Mouse (Mus musculus): ENCODE data around the gene Gtf2a1. TPM values are rescaled to one million over a fixed set of nuclear protein-coding genes. Genes with fewer than 3 reads are reported as not detected.
A peak's percentile ranks its signal among the peaks of the same experiment; 100 is the strongest.

The Gtf2a1 gene
- 28.9 and 32.2 TPM in 2 replicates for polyA plus RNA-seq (2014; fragmentation: Nextera tagmentation; extraction: Ambion mirVana)

DNA sequence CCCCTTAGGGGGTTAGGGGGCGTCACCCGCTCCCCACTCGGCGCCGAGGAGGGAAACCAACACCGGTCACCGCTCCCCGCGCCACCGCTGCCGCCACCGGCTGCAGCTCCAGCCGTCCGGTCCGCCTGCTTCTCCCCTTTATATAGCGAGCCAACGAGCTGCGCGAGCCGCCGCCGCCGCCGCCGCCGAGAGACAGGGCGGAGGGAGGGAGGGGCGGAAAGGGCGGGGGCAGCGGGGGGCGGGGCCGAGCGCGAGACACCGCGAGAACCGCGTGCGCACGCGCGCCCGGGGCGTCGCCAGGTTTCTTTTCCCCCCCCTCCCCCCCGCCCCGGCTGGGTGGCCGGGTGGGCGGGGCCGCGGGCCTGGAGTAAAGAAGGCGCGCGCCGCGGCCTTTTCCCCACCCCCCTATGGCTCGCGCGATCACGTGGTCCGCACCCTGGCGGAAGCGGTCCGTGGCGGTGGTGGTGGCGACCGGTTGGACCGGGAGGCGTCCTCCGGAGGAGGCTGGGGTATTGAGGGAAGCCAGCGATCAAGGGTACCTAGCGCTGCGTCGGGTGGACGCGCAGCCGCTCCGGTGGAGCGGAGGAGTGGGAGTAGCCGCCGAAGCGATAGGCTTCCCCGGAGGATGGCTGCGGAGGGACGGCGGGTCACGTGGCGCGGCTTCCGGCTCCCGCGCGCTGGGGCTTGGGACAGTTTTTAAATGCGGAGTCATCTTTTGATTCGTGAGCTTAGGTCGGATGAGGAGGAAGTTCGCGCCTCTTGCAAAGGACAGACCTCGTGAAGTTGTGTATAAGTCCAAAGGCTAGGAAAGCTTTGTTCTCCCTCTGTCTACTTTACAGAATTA is at the start of gene Gtf2a1:
TSS of gene Gtf2a1 (minus strand) at position 641 of the 844 bp plus-strand sequence.
- Histone ChIP-seq H3K4me2 (peak within 1 kb of the TSS; percentile 78), H3K27ac (ENCODE audit: low read depth, low read length) (peak within 1 kb of the TSS; percentile 100), H3K4me1 (replicated peaks; ENCODE audit: control insufficient read depth, insufficient read depth, low read length) (peaks cover 9% of the 10 kb centered on the region), H3K9me3 (ENCODE audit: control insufficient read depth, low read length) (no peaks in the 10 kb centered on the region), H3K36me3 (ENCODE audit: control insufficient read depth, insufficient read depth, low read length) (peaks cover 6% of the 10 kb centered on the region; the same call in 1 of the 2 replicates), H3K4me3 (ENCODE audit: low read depth, low read length) (peak within 1 kb of the TSS; percentile 93), H3K27me3 (replicated peaks; ENCODE audit: control insufficient read depth, insufficient read depth, low read length) (no peaks in the 10 kb centered on the region), H3K9ac (ENCODE audit: low read depth, low read length) (peak within 1 kb of the TSS; percentile 99)
- DNase-seq (ENCODE audit: low spot score) (peak; percentile 97), ATAC-seq (replicated peaks; ENCODE audit: low FRiP score) (peak; percentile 84)
- WGBS: under 1% methylated on average over 81 of the region's 99 CpGs

DNA sequence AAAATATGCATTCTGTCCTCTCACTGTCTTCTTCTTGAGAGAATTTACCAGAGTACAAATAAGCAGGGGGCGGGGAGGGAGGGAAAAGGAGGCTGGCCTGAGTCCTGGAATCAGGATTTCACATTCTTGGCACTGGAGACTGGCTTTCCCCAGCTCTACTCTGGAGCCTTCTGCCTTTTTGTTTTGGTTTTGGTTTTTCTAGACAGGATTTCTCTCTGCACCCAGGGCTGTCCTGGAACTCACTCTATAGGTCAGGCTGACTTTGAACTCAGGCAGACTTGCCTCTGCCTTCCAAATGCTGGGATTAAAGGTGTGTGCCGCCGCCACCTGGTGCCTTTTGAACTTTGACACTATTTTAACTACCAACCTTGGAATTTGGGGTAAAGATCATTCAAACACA is 48.1 kb upstream of the Gtf2a1 start:
- no peak overlapping the region for H3K4me3 ChIP-seq (ENCODE audit: low read depth, low read length)
- H3K27ac ChIP-seq (ENCODE audit: low read depth, low read length): no peak overlapping the region
- 78% methylated on average over 3 of the region's 3 CpGs for WGBS
- no peaks in the 10 kb centered on the region for H3K9me3 ChIP-seq (ENCODE audit: control insufficient read depth, low read length)
- no peaks in the 10 kb centered on the region for H3K36me3 ChIP-seq (ENCODE audit: control insufficient read depth, insufficient read depth, low read length)
- ATAC-seq (replicated peaks; ENCODE audit: low FRiP score) (no peak), DNase-seq (ENCODE audit: low spot score) (no peak)
- no peak overlapping the region for H3K4me2 ChIP-seq
- no peaks in the 10 kb centered on the region for H3K27me3 ChIP-seq (replicated peaks; ENCODE audit: control insufficient read depth, insufficient read depth, low read length)
- no peaks in the 10 kb centered on the region for H3K4me1 ChIP-seq (replicated peaks; ENCODE audit: control insufficient read depth, insufficient read depth, low read length)
- H3K9ac ChIP-seq (ENCODE audit: low read depth, low read length): no peak overlapping the region

DNA sequence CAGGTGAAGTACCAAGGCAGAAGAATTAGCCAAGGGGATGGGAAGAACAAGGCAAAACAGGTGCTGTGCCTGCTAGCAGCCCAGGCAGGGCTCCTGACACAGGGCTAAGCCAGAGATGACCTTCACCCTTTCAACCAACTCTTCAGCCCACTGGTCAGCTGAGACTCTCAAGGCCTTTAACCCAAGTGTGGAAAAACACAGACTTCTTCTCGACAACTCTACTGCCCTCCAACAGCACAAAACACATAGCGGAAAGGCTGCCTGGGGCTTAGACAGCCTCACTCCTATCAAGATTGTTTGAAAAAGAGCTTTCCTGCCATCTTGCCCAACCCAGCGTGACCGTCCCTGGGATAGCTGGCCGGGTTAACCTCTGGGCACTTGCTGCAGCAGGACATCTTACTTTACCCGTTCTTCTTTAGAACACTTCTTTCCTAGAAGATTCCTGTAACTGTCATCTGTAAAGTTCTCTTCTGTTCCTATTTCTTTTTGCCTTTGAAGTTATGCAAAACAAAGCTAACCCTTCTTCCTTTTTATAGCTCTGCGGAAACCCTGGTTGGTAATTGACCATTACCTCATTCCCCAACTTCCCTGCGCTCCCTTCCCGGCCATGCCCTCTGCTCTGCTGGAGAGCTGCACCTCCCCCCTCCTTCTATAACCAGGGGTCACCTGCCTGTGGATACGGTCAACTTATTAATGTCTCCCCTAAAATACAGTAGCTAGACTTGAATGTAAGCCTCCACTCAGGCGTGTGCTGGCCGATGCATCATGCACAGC is 47.0 kb upstream of the Gtf2a1 start:
- WGBS: 85% methylated on average over 12 of the region's 12 CpGs
- no peak overlapping the region for H3K27ac ChIP-seq (ENCODE audit: low read depth, low read length)
- no peaks in the 10 kb centered on the region for H3K27me3 ChIP-seq (replicated peaks; ENCODE audit: control insufficient read depth, insufficient read depth, low read length)
- no peak for ATAC-seq (replicated peaks; ENCODE audit: low FRiP score)
- H3K4me3 ChIP-seq (ENCODE audit: low read depth, low read length): no peak overlapping the region
- H3K9ac ChIP-seq (ENCODE audit: low read depth, low read length): no peak overlapping the region
- H3K9me3 ChIP-seq (ENCODE audit: control insufficient read depth, low read length): no peaks in the 10 kb centered on the region
- DNase-seq (ENCODE audit: low spot score): no peak
- no peaks in the 10 kb centered on the region for H3K4me1 ChIP-seq (replicated peaks; ENCODE audit: control insufficient read depth, insufficient read depth, low read length)
- no peak overlapping the region for H3K4me2 ChIP-seq
- H3K36me3 ChIP-seq (ENCODE audit: control insufficient read depth, insufficient read depth, low read length): no peaks in the 10 kb centered on the region

DNA sequence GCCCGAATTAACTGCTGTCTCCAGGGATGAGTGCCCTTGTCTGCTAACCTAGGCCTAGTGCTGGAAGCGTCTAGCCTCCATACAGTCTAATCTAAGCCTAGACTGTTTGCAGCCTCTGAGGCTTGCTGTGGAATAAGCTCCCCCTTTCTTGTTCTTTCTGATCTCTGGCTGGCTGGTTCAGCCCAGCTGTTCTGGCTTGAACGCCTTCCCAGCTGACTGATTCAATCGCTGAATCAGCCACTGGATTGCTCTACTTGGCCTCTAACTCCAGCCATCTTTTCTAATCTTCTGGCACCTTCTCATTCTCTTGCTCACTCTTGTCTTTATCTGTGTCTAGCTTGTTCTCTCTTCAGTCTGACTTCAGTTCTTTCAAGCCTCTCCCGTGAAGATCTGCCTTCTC is 36.2 kb upstream of the Gtf2a1 start:
- no peak for ATAC-seq (replicated peaks; ENCODE audit: low FRiP score)
- no peaks in the 10 kb centered on the region for H3K9me3 ChIP-seq (ENCODE audit: control insufficient read depth, low read length)
- no peak overlapping the region for H3K27ac ChIP-seq (ENCODE audit: low read depth, low read length)
- H3K36me3 ChIP-seq (ENCODE audit: control insufficient read depth, insufficient read depth, low read length): no peaks in the 10 kb centered on the region
- no peaks in the 10 kb centered on the region for H3K27me3 ChIP-seq (replicated peaks; ENCODE audit: control insufficient read depth, insufficient read depth, low read length)
- H3K9ac ChIP-seq (ENCODE audit: low read depth, low read length): no peak overlapping the region
- H3K4me2 ChIP-seq: no peak overlapping the region
- no peak for DNase-seq (ENCODE audit: low spot score)
- no peaks in the 10 kb centered on the region for H3K4me1 ChIP-seq (replicated peaks; ENCODE audit: control insufficient read depth, insufficient read depth, low read length)
- H3K4me3 ChIP-seq (ENCODE audit: low read depth, low read length): no peak overlapping the region
- 82% methylated on average over 5 of the region's 5 CpGs for WGBS

DNA sequence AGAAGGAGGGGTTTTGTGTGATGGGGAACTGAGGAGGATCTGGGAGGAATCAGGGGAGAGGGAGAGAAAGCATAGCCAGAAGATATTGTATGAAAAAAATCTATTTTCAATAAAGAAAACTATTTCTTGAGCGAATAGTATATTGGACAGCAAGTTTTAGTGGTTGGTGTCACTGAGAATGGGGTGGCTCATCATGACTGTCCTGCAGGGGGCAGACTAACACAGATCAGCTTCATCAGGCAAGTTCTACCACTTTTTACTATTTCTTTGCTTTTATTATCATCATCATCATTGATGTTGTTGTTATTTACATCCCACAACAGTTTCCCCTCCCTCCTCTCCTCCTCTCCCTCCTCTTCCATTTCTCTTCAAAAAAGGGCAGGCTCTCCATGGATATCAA is 34.7 kb upstream of the Gtf2a1 start:
- no peak overlapping the region for H3K4me3 ChIP-seq (ENCODE audit: low read depth, low read length)
- H3K27ac ChIP-seq (ENCODE audit: low read depth, low read length): no peak overlapping the region
- H3K27me3 ChIP-seq (replicated peaks; ENCODE audit: control insufficient read depth, insufficient read depth, low read length): no peaks in the 10 kb centered on the region
- H3K9ac ChIP-seq (ENCODE audit: low read depth, low read length): no peak overlapping the region
- DNase-seq (ENCODE audit: low spot score) (no peak), ATAC-seq (replicated peaks; ENCODE audit: low FRiP score) (no peak)
- 64% methylated on average over 1 of the region's 1 CpGs for WGBS
- no peak overlapping the region for H3K4me2 ChIP-seq
- no peaks in the 10 kb centered on the region for H3K36me3 ChIP-seq (ENCODE audit: control insufficient read depth, insufficient read depth, low read length)
- H3K4me1 ChIP-seq (replicated peaks; ENCODE audit: control insufficient read depth, insufficient read depth, low read length): no peaks in the 10 kb centered on the region
- no peaks in the 10 kb centered on the region for H3K9me3 ChIP-seq (ENCODE audit: control insufficient read depth, low read length)

DNA sequence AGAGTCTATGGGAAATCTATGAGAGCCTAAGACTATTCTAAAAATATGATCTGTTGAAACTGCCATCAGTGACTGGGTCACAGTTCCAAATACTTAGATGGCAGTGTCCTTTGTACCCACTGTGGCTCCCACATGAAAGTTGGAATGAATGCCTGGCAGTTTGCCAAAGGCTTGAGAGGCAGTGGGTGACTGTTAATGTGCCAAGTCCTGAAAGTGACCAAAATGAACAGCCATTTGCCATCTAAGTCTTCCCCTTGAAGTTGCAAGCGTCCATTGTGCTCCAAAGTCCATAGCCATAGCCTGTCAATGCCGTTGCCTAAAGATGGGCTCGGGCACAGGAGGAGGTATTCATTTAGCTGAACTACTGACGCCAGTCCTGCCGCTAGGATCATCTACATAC is 19.1 kb upstream of the Gtf2a1 start:
- Histone ChIP-seq H3K9me3 (ENCODE audit: control insufficient read depth, low read length) (no peaks in the 10 kb centered on the region), H3K9ac (ENCODE audit: low read depth, low read length) (no peak overlapping the region), H3K4me2 (no peak overlapping the region), H3K27ac (ENCODE audit: low read depth, low read length) (no peak overlapping the region), H3K36me3 (ENCODE audit: control insufficient read depth, insufficient read depth, low read length) (no peaks in the 10 kb centered on the region), H3K4me3 (ENCODE audit: low read depth, low read length) (no peak overlapping the region), H3K27me3 (replicated peaks; ENCODE audit: control insufficient read depth, insufficient read depth, low read length) (no peaks in the 10 kb centered on the region), H3K4me1 (replicated peaks; ENCODE audit: control insufficient read depth, insufficient read depth, low read length) (no peaks in the 10 kb centered on the region)
- 86% methylated on average over 5 of the region's 5 CpGs for WGBS
- ATAC-seq (replicated peaks; ENCODE audit: low FRiP score) (no peak), DNase-seq (ENCODE audit: low spot score) (no peak)

DNA sequence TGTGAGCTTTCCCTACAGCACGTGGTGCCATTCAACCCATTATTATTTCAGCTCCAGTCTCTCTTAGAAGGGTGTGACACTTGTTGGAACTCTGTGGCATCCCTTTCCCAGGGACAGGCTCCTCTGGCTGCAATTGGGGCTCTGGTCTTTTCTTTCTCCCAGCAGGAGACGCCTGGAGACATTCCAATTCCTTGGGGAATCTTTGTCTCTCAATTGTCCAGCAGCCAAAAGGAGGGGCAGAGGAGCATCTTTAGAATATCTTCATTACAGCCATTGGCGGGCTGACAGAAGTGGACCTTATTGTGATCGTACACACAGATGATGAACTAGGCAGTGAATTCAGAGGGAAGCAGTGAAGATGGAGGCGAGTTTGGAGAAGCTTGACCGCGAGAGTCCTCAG is 17.4 kb upstream of the Gtf2a1 start:
- Histone ChIP-seq H3K4me3 (ENCODE audit: low read depth, low read length) (no peak overlapping the region), H3K4me1 (replicated peaks; ENCODE audit: control insufficient read depth, insufficient read depth, low read length) (no peaks in the 10 kb centered on the region), H3K36me3 (ENCODE audit: control insufficient read depth, insufficient read depth, low read length) (no peaks in the 10 kb centered on the region), H3K27ac (ENCODE audit: low read depth, low read length) (no peak overlapping the region), H3K9ac (ENCODE audit: low read depth, low read length) (no peak overlapping the region), H3K4me2 (no peak overlapping the region), H3K9me3 (ENCODE audit: control insufficient read depth, low read length) (no peaks in the 10 kb centered on the region), H3K27me3 (replicated peaks; ENCODE audit: control insufficient read depth, insufficient read depth, low read length) (no peaks in the 10 kb centered on the region)
- no peak for ATAC-seq (replicated peaks; ENCODE audit: low FRiP score)
- 66% methylated on average over 7 of the region's 7 CpGs for WGBS
- no peak for DNase-seq (ENCODE audit: low spot score)

DNA sequence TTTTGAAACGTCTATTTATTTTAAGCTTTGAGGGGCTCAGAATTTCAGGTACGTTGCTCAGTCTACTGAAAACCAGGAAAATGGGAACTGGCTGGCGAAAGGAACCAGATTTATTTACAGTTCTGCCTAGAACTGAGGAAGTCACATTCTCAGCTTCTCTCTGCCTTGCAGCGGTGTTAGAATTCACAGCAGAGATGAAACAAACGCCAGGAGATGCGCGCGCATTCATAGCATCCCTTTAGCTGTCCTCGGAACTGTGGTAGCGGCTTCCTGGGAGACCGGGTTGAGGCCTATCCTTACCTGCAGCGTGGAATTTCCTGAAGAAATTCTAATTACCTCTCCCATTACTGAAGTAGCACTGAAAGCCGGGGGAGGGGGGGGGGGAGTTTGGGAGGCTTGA is 16.4 kb upstream of the Gtf2a1 start:
- H3K4me1 ChIP-seq (replicated peaks; ENCODE audit: control insufficient read depth, insufficient read depth, low read length): no peaks in the 10 kb centered on the region
- H3K4me2 ChIP-seq: no peak overlapping the region
- no peaks in the 10 kb centered on the region for H3K36me3 ChIP-seq (ENCODE audit: control insufficient read depth, insufficient read depth, low read length)
- no peak overlapping the region for H3K27ac ChIP-seq (ENCODE audit: low read depth, low read length)
- no peaks in the 10 kb centered on the region for H3K9me3 ChIP-seq (ENCODE audit: control insufficient read depth, low read length)
- no peaks in the 10 kb centered on the region for H3K27me3 ChIP-seq (replicated peaks; ENCODE audit: control insufficient read depth, insufficient read depth, low read length)
- DNase-seq (ENCODE audit: low spot score) (no peak), ATAC-seq (replicated peaks; ENCODE audit: low FRiP score) (no peak)
- H3K4me3 ChIP-seq (ENCODE audit: low read depth, low read length): no peak overlapping the region
- 82% methylated on average over 13 of the region's 13 CpGs for WGBS
- H3K9ac ChIP-seq (ENCODE audit: low read depth, low read length): no peak overlapping the region

All from liver, embryonic 11.5 days (tissue).